Mouse (Mus musculus): Measurements from ENCODE around the gene Wdr4.
"Not testable (repeated sequence)": the region's sequence is repeated elsewhere in the genome, so short reads cannot be mapped to it uniquely, and the experiment has no call there.

Gene Wdr4

DNA sequence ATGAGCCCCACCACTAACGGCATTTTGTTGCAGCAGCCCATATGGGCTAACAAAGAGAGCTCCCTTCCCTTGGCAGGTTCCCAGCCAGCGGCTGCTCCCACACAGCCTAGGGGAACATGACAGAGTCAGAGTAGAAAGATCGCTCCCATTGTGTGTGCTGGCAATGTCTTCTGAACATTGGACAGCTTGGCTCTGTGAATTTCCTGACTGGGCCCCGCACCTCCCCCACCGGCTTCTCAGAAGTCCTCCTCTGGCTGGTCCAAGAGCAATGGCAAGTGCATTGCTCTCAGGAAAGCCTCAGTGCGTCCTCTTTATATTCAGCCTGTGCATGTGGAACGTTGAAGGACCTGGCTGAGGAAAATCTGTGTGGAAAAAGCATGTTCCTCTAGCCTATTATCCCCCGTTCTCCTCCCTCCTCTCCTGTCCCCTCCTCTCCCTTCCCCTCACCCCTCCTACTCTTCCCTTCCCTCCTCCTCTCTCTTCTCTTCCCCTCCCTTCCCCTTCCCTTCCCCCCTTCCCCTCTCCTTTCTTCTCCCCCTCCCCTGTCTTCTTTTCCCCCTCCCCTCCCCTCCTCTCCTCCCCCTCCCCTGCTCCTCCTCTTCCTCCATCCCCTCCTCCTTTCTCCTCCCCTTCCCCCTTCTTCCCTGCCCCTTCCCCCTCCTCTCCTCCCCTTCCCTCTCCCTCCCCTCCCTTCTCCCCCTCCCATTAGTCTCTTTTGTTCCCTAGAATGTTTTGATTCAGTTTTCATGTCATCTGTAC, 16.3 kb upstream of the Wdr4 start:
- DNase-seq (ENCODE audit: low spot score), result no peak

DNA sequence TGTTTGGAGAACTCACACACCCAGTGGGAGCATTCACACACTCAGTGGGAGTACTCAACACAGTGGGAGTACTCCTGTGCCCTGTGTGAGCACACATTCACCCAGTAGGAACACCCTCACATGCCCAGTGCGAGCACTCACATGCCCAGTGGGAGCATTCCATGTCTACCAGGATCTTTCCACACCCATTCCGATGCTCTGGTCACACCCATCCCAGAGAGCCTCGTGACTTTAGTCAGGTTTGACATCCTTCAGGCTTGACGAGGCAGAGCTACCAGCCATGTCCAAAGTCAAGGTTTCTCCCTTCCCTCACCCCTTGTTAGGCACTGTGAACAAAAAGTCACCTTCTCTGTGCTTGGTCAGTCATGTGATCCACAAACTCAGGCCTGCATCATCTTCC, 15.6 kb upstream of the Wdr4 start:
- DNase-seq (ENCODE audit: low spot score), result no peak

DNA sequence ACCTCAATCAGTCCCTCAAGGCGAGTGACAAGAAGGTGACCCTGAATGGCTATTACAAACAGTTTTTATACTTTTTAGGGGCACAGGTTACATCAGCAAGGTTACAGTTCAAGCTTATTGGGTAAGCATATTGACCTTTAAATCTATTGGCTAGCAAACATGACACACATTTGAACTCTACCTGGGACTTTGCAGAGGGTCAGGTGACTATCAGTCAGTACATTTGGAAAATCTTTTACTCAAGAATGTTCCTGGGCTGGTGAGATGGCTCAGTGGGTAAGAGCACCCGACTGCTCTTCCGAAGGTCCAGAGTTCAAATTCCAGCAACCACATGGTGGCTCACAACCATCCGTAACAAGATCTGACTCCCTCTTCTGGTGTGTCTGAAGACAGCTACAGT, 12.6 kb upstream of the Wdr4 start:
- DNase-seq (ENCODE audit: low spot score), result not testable (repeated sequence)

DNA sequence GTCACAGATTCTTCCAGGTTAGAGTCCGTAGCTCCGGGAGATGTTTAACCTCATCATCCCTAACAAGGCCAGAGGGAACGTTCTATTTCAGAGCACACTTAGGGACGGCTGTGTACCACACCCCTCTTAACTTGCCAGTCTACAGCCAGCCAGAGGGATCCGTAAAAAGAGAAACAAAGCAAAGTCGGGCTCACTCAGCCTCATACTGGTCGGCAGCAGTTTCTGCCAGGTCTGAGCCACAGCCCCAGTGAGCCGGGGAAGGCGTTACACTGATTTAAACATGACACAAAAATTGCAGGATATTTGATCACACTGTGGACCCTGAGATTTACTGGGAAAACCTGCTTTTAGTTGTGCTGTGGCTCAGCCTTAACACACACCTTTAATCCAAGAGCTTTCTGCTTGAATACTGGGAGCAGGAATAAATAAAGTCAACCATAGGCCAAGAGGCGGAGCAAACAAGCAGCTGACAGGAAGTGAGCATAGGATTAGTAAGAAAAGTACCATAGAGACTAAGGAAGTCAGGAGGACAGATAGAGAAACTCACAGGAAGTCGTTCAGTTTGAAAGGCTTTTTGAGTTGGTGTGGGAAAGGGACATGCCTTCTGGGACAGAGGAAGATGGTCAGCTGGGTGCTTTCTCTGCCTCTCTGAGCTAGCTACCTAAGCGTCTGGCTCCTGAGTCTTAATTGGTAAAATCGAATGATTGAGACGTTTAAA, 11.8 kb upstream of the Wdr4 start:
- no peak for DNase-seq (ENCODE audit: low spot score)

DNA sequence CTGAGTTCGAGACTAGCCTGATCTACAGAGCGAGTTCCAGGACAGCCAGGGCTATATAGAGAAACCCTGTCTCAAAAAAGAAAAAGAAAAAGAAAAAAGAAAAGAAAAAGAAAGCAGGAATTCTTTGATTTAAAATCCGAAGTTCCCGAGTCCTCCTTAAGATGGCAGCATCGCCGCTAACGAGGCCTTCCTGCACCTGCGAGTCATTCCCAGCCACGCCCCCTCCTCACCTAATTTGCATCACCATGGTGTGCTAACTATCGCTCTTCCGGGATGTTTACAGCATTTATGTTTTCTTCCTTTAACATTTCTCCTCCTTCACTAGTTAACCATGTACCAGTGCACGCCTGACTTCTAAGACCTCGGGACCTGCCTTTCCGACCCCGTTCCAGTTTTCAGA, 9.5 kb upstream of the Wdr4 start:
- DNase-seq (ENCODE audit: low spot score), result peak; percentile 55

DNA sequence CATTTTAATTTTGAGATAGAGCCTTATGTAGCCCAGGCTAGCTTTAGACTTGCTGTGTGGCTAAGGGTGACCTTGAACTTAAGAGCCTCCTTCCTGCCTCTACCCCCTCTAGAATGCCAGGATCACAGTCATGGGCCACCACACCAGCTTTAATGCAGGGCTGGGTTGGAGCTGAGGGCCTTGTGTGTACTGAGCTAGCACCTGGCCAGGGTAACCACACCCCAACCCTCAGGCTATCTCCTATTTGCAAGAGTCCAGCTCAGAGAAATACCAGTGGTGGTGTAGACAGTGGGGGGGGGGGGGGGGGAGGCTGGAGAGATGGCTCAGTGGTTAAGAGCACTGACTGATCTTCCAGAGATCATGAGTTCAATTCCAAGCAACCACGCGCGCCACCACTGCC, 6.0 kb upstream of the Wdr4 start:
- no peak for DNase-seq (ENCODE audit: low spot score)

DNA sequence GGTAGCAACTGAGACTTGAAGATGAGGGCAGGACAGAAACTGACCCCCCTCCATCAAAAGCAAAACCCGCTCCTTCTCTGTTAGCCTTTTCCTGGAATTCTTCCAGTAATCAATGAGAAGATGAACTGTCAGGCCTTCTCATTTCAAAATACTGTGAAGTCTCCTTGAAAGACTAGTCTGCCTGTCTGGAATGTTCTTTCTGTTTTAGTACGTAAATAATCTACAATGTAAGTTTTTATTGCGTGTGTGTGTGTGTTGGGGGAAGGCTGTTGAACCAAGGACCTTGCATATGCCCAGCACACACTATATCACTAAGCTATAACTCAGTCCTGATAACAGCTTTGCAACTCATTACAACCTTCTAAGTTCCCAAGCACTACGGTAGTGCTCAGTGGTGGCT, 5.3 kb upstream of the Wdr4 start:
- DNase-seq (ENCODE audit: low spot score), result no peak

DNA sequence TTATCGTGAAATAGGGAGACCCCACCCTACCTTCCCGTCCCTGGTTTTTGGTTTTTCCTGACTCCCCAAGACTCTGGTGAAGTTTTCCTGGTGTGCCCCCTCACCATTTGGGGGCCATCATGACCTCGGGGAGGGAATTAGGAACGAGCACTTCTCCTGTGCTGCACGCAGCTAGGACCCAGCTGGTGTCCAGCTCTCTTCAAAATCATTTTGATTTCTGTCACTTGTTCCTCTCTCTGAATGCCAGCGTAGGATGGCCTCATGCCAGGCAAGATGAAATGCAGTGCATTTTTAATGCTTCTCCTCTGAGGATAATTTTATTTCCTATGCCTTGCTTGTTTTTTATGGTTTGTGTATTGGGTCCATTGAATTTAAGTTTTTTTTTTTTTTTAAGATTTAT, 2.2 kb upstream of the Wdr4 start:
- no peak for DNase-seq (ENCODE audit: low spot score)

DNA sequence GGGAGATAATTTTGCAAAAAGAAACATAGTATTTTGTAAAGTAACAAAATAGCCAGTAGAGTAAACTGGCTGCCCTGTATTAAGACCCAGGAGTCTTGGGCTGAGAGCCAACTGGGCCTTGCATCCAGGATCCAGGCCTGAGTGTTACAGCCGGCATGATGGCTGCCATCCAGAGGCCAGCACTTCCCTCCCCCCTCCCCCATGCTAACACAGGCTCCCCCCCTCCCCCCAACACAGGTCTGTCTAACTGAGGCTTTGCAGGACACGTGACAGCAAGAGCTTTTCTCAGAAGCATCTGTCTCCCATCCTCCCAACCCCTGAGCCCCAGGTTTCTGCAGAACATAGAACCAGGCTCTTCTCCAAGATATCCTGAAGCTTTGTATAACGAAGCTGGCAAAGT, 1.1 kb upstream of the Wdr4 start:
- peak; percentile 38 for DNase-seq (ENCODE audit: low spot score)

DNA sequence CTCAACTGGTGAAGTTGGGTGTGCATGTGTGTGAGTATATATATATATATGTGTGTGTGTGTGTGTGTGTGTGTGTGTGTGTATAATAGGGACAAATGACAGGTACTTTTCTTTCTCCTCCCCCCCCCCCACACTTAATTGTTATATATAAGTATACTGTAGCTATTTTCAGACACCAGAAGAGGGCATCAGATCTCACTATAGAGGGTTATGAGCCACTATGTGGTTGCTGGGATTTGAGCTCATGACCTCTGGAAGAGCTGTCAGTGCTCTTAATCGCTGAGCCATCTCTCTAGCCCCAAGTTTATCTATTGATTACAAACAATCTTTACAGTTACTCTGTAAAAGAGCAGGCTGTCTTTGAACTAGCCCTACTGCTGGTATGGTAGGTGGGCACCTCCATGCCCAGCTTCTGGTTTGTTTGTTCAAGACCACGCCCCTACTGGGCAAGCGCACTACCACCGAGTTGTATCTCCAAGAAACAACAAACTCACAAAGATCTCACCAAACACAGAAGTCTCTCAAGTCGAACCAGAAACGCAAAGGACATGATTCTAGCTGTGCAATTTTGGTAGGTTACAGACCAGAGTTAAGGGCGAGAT, 335 bp downstream of the Wdr4 start:
- no peak for DNase-seq (ENCODE audit: low spot score)

DNA sequence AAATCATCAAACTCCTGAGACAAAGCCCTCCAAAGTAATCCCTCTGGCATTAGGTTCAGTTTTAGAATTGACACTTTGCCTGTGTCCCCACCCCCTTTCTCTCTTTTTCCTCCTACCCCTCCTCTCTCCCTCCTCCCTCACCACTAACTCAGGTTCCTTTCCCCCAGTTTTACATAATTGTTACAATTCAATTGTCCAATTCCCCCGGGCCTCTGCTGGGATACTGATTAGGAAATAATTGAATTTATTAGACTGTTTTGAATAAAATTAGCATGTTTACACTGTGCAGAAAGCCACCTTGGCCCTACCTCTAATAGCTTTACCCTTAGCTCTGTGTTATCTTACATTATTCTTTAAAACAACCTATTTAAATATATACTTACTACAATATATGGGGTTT, 5.1 kb downstream of the Wdr4 start:
- no peak for DNase-seq (ENCODE audit: low spot score)

DNA sequence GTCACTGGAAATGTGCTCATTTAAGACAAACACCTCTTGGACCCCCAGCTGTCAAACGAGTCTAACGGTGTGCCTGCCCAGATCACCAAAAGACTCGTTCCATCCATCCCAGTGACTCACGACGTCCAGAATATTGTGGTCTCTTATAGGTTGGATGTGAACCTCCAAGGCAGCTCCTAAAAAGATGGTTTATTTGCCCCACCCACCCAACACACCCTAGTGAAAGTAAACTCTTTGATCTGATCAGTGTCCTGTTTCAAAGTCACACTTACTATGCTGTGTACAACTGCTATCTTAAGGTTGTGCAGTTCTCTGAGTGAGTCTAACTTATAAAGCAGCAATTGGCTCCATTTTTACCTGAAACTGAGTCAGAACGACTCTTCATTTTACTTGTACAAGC, 7.2 kb downstream of the Wdr4 start:
- DNase-seq (ENCODE audit: low spot score), result no peak

DNA sequence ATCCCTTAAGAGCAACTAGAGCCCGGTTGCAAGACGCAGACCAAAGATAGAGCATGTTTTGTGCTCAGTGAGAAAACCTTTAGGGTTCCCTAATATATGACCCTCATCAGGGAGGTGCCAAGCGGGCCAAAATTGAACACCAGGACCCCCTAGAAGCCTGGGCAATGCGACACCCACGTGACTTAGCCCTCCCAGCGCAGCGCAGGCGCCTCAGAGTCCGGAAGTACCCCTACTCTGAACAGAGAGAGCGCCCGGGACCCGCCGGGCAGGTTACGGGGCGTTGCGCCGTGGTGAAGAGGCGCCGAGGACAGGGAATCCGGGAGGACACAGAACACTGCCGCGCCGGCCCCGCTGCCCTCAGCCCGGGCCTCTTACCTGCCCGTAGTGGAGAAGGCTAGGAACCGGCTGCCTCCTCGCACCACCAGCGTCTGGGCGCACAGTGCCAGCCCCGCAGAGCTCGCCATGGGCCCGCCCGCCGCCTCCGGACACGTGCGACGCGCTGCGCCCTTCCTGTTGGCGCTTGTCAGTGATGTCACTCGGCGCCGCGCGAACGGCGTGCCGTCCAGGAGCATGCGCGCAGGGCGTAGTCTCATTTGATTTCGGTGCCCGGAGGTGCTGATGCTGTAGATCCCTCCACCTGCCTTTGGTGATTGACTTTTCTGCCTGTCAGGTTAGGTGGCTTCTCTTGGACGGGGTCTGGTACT, 7.8 kb downstream of the Wdr4 start:
- peak; percentile 93 for DNase-seq (ENCODE audit: low spot score)

DNA sequence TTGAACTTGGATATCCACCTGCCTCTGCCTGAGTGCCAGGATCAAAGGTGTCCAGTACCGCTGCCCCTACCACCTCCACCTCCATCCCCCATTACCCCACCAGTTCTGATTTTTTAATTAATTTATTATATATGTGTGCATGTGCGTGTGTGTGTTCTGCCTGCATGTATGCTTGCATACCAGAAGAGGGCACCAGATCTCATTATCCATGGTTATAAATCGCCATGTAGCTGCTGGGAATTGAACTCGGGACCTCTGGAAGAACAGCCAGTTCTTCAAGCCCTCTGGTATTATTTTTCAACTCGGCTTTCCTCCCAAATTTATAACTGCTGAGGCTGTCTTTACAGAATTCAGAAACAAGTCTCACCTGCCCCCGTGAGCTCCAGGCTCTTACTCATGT, 8.8 kb downstream of the Wdr4 start:
- no peak for DNase-seq (ENCODE audit: low spot score)

DNA sequence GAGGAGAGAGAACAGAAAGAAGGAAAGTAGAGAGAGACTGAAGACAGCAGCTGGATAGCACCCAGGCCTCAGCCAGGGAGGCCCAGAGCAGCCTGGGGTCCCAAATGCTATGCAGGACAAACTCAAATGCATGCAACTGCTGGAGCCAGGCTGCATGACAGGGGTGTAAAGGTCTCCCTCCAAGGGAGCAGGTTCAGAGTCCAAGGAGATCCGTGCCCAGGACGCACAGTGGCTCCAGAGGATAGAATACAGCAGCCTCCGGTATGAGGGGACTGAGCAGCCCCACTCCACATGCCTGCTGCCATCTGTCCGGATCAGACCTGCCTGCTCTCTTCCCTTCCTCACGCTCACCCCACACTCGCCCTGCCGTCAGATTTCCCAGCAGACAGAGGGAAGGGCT, 13.5 kb downstream of the Wdr4 start:
- DNase-seq (ENCODE audit: low spot score), result no peak

DNA sequence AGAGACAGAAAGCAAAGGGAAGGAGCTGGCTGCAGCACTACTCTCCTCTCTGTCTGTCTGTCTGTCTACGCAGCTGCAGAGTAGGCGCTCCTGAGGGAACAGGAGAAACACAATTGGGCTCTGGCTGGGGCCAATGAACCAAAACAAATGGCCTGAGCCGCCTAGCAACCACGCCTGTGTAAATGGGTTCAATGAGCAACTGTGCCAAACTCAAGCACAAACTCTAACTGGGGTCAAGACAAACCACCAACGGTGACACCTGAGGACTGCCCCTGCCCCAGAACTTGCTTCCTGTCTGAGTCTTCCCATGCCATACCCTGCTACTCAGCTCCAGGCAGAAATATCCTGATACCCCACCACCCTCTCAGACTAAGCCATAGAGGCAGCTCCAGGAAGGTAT, 14.8 kb downstream of the Wdr4 start:
- peak; percentile 39 for DNase-seq (ENCODE audit: low spot score)

DNA sequence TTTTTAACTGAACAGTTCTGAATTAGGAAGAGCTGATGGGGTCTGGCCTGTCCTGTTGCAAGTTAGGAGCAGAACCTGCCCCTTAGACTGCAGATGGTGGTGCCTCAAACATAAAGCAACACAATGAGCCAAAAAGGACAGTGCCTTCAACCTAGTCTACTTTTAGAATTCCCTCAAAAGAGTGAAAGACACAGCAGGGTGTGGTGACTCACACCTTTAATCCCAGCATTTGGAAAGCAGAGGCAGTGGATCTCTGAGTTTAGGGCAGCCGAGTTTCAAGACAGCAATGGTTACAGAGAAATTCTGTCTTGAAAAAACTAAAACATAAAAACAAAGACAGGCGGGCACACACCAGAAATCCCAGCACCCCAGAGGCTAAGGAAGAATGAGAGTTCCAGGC, 15.8 kb downstream of the Wdr4 start:
- no peak for DNase-seq (ENCODE audit: low spot score)

DNA sequence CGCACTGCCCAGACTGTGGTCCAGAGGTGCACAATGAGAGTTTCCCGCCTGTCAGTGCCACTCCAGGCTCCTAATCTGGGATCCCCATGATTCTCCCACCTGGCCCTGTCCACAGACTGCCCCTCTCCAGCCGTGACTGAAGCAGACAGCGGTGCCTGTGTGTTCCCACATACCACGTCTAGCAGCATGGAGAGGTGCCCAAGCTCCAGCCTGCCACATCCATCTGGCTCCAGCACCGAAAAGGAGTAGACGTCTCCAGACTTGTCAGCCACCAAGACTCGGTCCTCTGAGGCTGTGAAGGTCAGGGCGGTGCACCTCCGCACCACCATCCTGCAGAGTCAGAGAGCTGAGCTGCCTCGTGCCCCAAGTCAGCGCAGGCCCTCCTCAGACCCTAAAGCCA, 16.4 kb downstream of the Wdr4 start:
- DNase-seq (ENCODE audit: low spot score), result no peak

DNA sequence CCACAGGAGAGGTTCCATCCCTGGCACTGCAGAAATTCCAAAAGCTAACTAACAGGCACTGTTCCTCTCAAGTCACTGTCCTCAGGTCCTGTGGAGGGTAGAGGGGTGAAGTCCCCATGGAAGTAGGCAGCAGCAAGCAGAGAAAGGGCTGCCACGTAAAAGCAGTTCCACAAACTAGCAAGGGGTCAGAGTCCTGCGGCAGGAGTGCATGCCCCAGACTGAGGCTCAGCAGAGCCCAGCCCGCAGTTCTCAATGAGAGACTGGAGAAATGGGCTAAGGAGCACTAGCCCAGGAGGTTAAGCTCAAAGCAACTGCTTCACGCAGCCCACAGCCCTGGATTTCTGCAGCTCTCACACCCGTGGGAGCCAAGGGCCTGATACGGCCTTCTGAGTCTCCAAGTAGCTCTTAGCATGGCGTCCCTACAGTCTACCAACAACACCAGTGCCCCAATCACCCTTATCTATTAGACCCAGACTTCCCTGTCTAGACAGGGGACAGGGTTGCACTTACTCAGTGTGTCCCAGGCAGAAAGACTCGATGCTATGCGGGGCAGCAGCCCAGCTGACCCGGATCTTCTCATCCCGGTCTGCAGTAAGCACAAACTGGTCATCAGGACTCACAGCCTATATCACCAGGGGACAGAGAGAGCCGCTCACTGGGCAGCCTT, 17.4 kb downstream of the Wdr4 start:
- DNase-seq (ENCODE audit: low spot score), result no peak

DNA sequence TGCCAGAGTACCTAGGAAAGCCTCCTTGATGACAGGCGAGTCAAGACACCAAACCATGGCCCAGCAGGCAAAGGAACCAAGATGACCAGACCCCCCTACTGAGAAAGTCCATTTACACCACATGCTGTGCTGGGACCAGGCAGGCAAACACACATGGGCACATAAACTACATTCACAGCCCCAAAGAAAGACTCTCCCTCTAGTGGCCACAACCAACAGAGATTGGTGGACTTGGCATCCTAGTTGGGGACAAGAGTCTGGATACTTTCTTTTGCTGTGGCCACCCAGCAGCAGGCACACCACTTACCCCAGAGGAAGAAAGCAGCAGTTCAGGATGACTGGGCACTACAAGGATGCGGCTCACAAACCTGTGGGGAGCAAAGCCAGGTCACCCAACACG, 18.9 kb downstream of the Wdr4 start:
- DNase-seq (ENCODE audit: low spot score), result no peak

DNA sequence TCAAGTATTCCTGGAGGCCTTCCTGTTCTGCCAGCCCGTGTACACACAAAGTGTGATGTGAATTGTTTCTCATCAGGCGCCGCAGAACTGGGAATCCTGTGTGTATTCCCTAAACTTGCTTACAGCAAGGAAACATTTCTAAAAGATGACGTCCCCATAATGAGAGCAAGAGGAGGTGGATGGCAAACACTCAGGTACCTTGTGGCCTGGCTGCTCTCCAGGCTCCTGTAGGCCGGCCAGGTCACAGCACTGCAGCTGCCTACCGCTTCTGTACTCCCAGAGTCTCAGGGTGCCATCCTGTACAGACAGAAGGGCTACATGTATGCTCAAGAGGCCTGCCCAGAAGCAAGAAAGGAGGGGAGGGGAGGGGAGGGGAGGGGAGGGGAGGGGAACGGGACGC, 19.4 kb downstream of the Wdr4 start:
- no peak for DNase-seq (ENCODE audit: low spot score)

DNA sequence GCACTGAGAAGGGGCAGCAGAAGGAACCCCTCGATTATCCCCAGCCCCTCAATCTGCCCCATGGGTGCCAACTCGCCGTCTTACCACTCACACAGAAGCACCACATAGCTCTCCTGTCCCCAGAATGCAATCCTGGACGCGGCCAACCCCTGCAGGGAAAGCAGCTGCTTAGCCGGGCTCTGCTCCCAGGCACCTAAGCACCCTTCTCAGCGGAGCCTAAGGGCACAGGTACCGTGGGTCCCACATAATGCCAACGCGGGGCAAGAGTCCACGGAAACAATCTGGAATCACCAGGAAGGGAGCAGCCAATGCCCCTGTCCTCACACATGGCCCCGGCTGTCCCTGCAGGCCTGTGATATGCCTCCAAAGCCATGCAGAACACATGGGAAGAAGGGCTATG, 20.1 kb downstream of the Wdr4 start:
- DNase-seq (ENCODE audit: low spot score), result no peak
